Mouse (Mus musculus): ENCODE data around the gene Spg11.
"Not testable (repeated sequence)": the region's sequence is repeated elsewhere in the genome, so short reads cannot be mapped to it uniquely, and the experiment has no call there.

Spg11 gene

GRCm38 (mm10) chr2:122145756-122146155 lies 27.6 kb upstream of the Spg11 start:
- no peak for DNase-seq (ENCODE audit: low read depth, low spot score)

- DNase-seq (ENCODE audit: low read depth, low spot score): no peak
Measured at GRCm38 (mm10) chr2:122143111-122143510, 24.9 kb upstream of the Spg11 start.

GRCm38 (mm10) chr2:122141332-122141967 lies 23.3 kb upstream of the Spg11 start:
- DNase-seq (ENCODE audit: low read depth, low spot score): no peak

GRCm38 (mm10) chr2:122140815-122141214 lies 22.6 kb upstream of the Spg11 start:
- no peak for DNase-seq (ENCODE audit: low read depth, low spot score)

GRCm38 (mm10) chr2:122137839-122138465 lies 19.8 kb upstream of the Spg11 start:
- no peak for DNase-seq (ENCODE audit: low read depth, low spot score)

- DNase-seq (ENCODE audit: low read depth, low spot score): no peak
Measured at GRCm38 (mm10) chr2:122132618-122133017, 14.4 kb upstream of the Spg11 start.

- DNase-seq (ENCODE audit: low read depth, low spot score): no peak
Measured at GRCm38 (mm10) chr2:122132078-122132477, 13.9 kb upstream of the Spg11 start.

GRCm38 (mm10) chr2:122127635-122128034 lies 9.4 kb upstream of the Spg11 start:
- DNase-seq (ENCODE audit: low read depth, low spot score): no peak

- no peak for DNase-seq (ENCODE audit: low read depth, low spot score)
Measured at GRCm38 (mm10) chr2:122126765-122127347, 8.7 kb upstream of the Spg11 start.

- no peak for DNase-seq (ENCODE audit: low read depth, low spot score)
Measured at GRCm38 (mm10) chr2:122125680-122126572, 7.7 kb upstream of the Spg11 start.

- DNase-seq (ENCODE audit: low read depth, low spot score): no peak
Measured at GRCm38 (mm10) chr2:122116888-122117287, 1.3 kb downstream of the Spg11 start.

GRCm38 (mm10) chr2:122109714-122110113 lies 8.5 kb downstream of the Spg11 start:
- no peak for DNase-seq (ENCODE audit: low read depth, low spot score)

- DNase-seq (ENCODE audit: low read depth, low spot score): no peak
Measured at GRCm38 (mm10) chr2:122108101-122108500, 10.1 kb downstream of the Spg11 start.

GRCm38 (mm10) chr2:122102070-122102469 lies 16.1 kb downstream of the Spg11 start:
- no peak for DNase-seq (ENCODE audit: low read depth, low spot score)

GRCm38 (mm10) chr2:122097686-122098085 lies 20.5 kb downstream of the Spg11 start:
- DNase-seq (ENCODE audit: low read depth, low spot score): not testable (repeated sequence)

- no peak for DNase-seq (ENCODE audit: low read depth, low spot score)
Measured at GRCm38 (mm10) chr2:122093844-122094243, 24.3 kb downstream of the Spg11 start.

- peak; percentile 12 for DNase-seq (ENCODE audit: low read depth, low spot score)
Measured at GRCm38 (mm10) chr2:122086446-122086845, 31.7 kb downstream of the Spg11 start.

GRCm38 (mm10) chr2:122081728-122082456 lies 36.3 kb downstream of the Spg11 start:
- DNase-seq (ENCODE audit: low read depth, low spot score): no peak

- no peak for DNase-seq (ENCODE audit: low read depth, low spot score)
Measured at GRCm38 (mm10) chr2:122069922-122070321, 48.3 kb downstream of the Spg11 start.

GRCm38 (mm10) chr2:122069144-122069912 lies 48.9 kb downstream of the Spg11 start:
- DNase-seq (ENCODE audit: low read depth, low spot score): no peak

GRCm38 (mm10) chr2:122066241-122066640 lies 51.9 kb downstream of the Spg11 start:
- no peak for DNase-seq (ENCODE audit: low read depth, low spot score)
